Mouse (Mus musculus): ENCODE measurements around the gene 2610528A11Rik.
"Not testable (repeated sequence)": the region's sequence is repeated elsewhere in the genome, so short reads cannot be mapped to it uniquely, and the experiment has no call there.

2610528A11Rik gene

GRCm38 (mm10) chr14:37113922-37114321, at the start of gene 2610528A11Rik:
Gene 2610528A11Rik (minus strand): TSS chr14:37114022.
- no peak for DNase-seq (ENCODE audit: low read depth)

- no peak for DNase-seq (ENCODE audit: low read depth)
These were observed 49.6 kb upstream of the 2610528A11Rik start for GRCm38 (mm10) chr14:37163277-37163956.

GRCm38 (mm10) chr14:37154391-37154790, 40.6 kb upstream of the 2610528A11Rik start:
- DNase-seq (ENCODE audit: low read depth), result no peak

- no peak for DNase-seq (ENCODE audit: low read depth)
These were observed 25.4 kb upstream of the 2610528A11Rik start for GRCm38 (mm10) chr14:37139051-37139710.

- not testable (repeated sequence) for DNase-seq (ENCODE audit: low read depth)
These were observed 23.8 kb upstream of the 2610528A11Rik start for GRCm38 (mm10) chr14:37137596-37137995.

- no peak for DNase-seq (ENCODE audit: low read depth)
These were observed 22.3 kb upstream of the 2610528A11Rik start for GRCm38 (mm10) chr14:37136110-37136509.

- DNase-seq (ENCODE audit: low read depth), result no peak
These were observed 21.8 kb upstream of the 2610528A11Rik start for GRCm38 (mm10) chr14:37135671-37136070.

GRCm38 (mm10) chr14:37135127-37135593, 21.3 kb upstream of the 2610528A11Rik start, which contains the start of gene Ghitm:
Gene Ghitm (minus strand): TSS chr14:37135272.
- DNase-seq (ENCODE audit: low read depth), result peak; percentile 96

- peak; percentile 43 for DNase-seq (ENCODE audit: low read depth)
These were observed 20.7 kb upstream of the 2610528A11Rik start for GRCm38 (mm10) chr14:37134304-37135126.

- DNase-seq (ENCODE audit: low read depth), result peak; percentile 68
These were observed 13.8 kb upstream of the 2610528A11Rik start for GRCm38 (mm10) chr14:37127652-37128051.

GRCm38 (mm10) chr14:37119233-37119632, 5.4 kb upstream of the 2610528A11Rik start:
- no peak for DNase-seq (ENCODE audit: low read depth)

- no peak for DNase-seq (ENCODE audit: low read depth)
These were observed 891 bp downstream of the 2610528A11Rik start for GRCm38 (mm10) chr14:37112931-37113330.

- DNase-seq (ENCODE audit: low read depth), result no peak
These were observed 2.5 kb downstream of the 2610528A11Rik start for GRCm38 (mm10) chr14:37111371-37111770.

GRCm38 (mm10) chr14:37110456-37110855, 3.4 kb downstream of the 2610528A11Rik start:
- DNase-seq (ENCODE audit: low read depth), result peak; percentile 15

GRCm38 (mm10) chr14:37109975-37110374, 3.8 kb downstream of the 2610528A11Rik start:
- no peak for DNase-seq (ENCODE audit: low read depth)

- DNase-seq (ENCODE audit: low read depth), result no peak
These were observed 4.4 kb downstream of the 2610528A11Rik start for GRCm38 (mm10) chr14:37109460-37109859.

GRCm38 (mm10) chr14:37105846-37106245, 8.0 kb downstream of the 2610528A11Rik start:
- DNase-seq (ENCODE audit: low read depth), result no peak

- peak; percentile 24 for DNase-seq (ENCODE audit: low read depth)
These were observed 9.1 kb downstream of the 2610528A11Rik start for GRCm38 (mm10) chr14:37104747-37105146.

GRCm38 (mm10) chr14:37102484-37102883, 11.3 kb downstream of the 2610528A11Rik start:
- no peak for DNase-seq (ENCODE audit: low read depth)

GRCm38 (mm10) chr14:37101531-37101930, 12.3 kb downstream of the 2610528A11Rik start:
- no peak for DNase-seq (ENCODE audit: low read depth)

GRCm38 (mm10) chr14:37097956-37098530, 15.8 kb downstream of the 2610528A11Rik start, which contains the start of gene Cdhr1:
Gene Cdhr1 (minus strand): TSS chr14:37098347.
- DNase-seq (ENCODE audit: low read depth), result no peak

GRCm38 (mm10) chr14:37095556-37095955, 18.3 kb downstream of the 2610528A11Rik start:
- DNase-seq (ENCODE audit: low read depth), result no peak
